Mouse (Mus musculus) hindbrain, postnatal 0 days (tissue): ENCODE measurements at regions not wholly inside any gene's neighbourhood (a gene's known extent, or its start where the extent isn't known, plus 50 kb on each side); places are given as distances from the start of the nearest gene placed in this dataset.

Source experiments
- ATAC-seq: fragments of 200-750 bp; cut with Nextera tagmentation; 2 replicates; pipeline ENCODE4 v1.8.0; 2017; ENCODE audit warnings: mild to moderate bottlenecking, moderate TSS enrichment, moderate library complexity
- DNase-seq: peaks from one replicate; pipeline ENCODE4 v3.0.0-alpha.2; 2015; ENCODE audit warnings: low spot score
- H3K27ac ChIP-seq: fragments of 300-500 bp; sonication (generic); 2 replicates; pipeline ENCODE4 v1.5.1; 2014; ENCODE audit warnings: mild to moderate bottlenecking
- H3K27me3 ChIP-seq: fragments of 300-500 bp; sonication (generic); 2 replicates; pipeline ENCODE4 v1.6.1; 2014; ENCODE audit warnings: low read length, mixed read lengths; ENCODE audit not compliant: insufficient read depth
- H3K36me3 ChIP-seq: fragments of 300-500 bp; sonication (generic); 2 replicates; pipeline ENCODE4 v1.6.1; 2014; ENCODE audit warnings: low read length, mixed read lengths; ENCODE audit not compliant: insufficient read depth
- H3K4me1 ChIP-seq: fragments of 300-500 bp; sonication (generic); 2 replicates; pipeline ENCODE4 v1.6.1; 2014; ENCODE audit warnings: antibody characterized with exemption, low read length, mixed read lengths; ENCODE audit not compliant: insufficient read depth
- H3K4me2 ChIP-seq: fragments of 300-500 bp; sonication (generic); 2 replicates; pipeline ENCODE4 v1.6.1; 2014; ENCODE audit warnings: low read depth, mild to moderate bottlenecking, low read length, moderate library complexity, mixed read lengths
- H3K4me3 ChIP-seq: fragments of 300-500 bp; sonication (generic); 2 replicates; pipeline ENCODE4 v1.5.1; 2014; ENCODE audit warnings: low read length
- H3K9ac ChIP-seq: fragments of 300-500 bp; sonication (generic); replicated peaks from 2 replicates; pipeline ENCODE4 v1.6.1; 2014; ENCODE audit warnings: mild to moderate bottlenecking, low read length, moderate library complexity, mixed read lengths
- H3K9me3 ChIP-seq: fragments of 300-500 bp; sonication (generic); 2 replicates; pipeline ENCODE4 v1.6.1; 2016; ENCODE audit warnings: low read length, mixed read lengths
- CTCF ChIP-seq: IDR thresholded peaks from 2 replicates; pipeline ENCODE4 v1.5.1; 2016; ENCODE audit warnings: antibody characterized with exemption, control low read depth, low read depth
- WGBS: fragments of 180-500 bp; shearing (Covaris S2); extraction: QIAGEN DNeasy Blood & Tissue Kit; methylation state at CpG from one replicate; pipeline ENCODE4 v1.1.7; 2014; 5-methylcytosine and 5-hydroxymethylcytosine counted together

- no peaks in the 10 kb centered on the region for H3K4me1 ChIP-seq
- TF ChIP-seq CTCF: no peak
- H3K4me2 ChIP-seq: no peak overlapping the region
- no peak overlapping the region for H3K9ac ChIP-seq
- no peaks in the 10 kb centered on the region for H3K36me3 ChIP-seq
- WGBS: 45% methylated on average over 1 of the region's 1 CpGs
- DNase-seq (no peak), ATAC-seq (no peak)
- no peaks in the 10 kb centered on the region for H3K9me3 ChIP-seq
- H3K27ac ChIP-seq: no peak overlapping the region
- H3K27me3 ChIP-seq: no peaks in the 10 kb centered on the region
- no peak overlapping the region for H3K4me3 ChIP-seq
Measured at GRCm38 (mm10) chr4:34484273-34484672, 66.5 kb upstream of the Akirin2 start.

- Histone ChIP-seq H3K9me3 (no peaks in the 10 kb centered on the region), H3K4me2 (no peak overlapping the region), H3K36me3 (no peaks in the 10 kb centered on the region), H3K9ac (no peak overlapping the region), H3K4me1 (no peaks in the 10 kb centered on the region), H3K27me3 (no peaks in the 10 kb centered on the region), H3K4me3 (no peak overlapping the region), H3K27ac (no peak overlapping the region)
- no peak for DNase-seq
- no peak for TF ChIP-seq CTCF
- no peak for ATAC-seq
- WGBS: 86% methylated on average over 17 of the region's 17 CpGs
Measured at GRCm38 (mm10) chr4:34485574-34485973, 65.2 kb upstream of the Akirin2 start.

GRCm38 (mm10) chr4:34494961-34495723 lies 55.6 kb upstream of the Akirin2 start:
- H3K4me2 ChIP-seq: no peak overlapping the region
- no peaks in the 10 kb centered on the region for H3K9me3 ChIP-seq
- WGBS: 79% methylated on average over 10 of the region's 10 CpGs
- TF ChIP-seq CTCF: no peak
- DNase-seq (no peak), ATAC-seq (no peak)
- H3K27me3 ChIP-seq: no peaks in the 10 kb centered on the region
- H3K4me3 ChIP-seq: no peak overlapping the region
- no peak overlapping the region for H3K27ac ChIP-seq
- no peaks in the 10 kb centered on the region for H3K36me3 ChIP-seq
- H3K4me1 ChIP-seq: no peaks in the 10 kb centered on the region
- no peak overlapping the region for H3K9ac ChIP-seq

- no peaks in the 10 kb centered on the region for H3K36me3 ChIP-seq
- H3K27ac ChIP-seq: no peak overlapping the region
- H3K4me1 ChIP-seq: no peaks in the 10 kb centered on the region
- no peaks in the 10 kb centered on the region for H3K27me3 ChIP-seq
- H3K4me3 ChIP-seq: no peak overlapping the region
- H3K9me3 ChIP-seq: no peaks in the 10 kb centered on the region
- no peak for ATAC-seq
- no peak overlapping the region for H3K9ac ChIP-seq
- TF ChIP-seq CTCF: no peak
- no peak overlapping the region for H3K4me2 ChIP-seq
- WGBS: 82% methylated on average over 9 of the region's 9 CpGs
- no peak for DNase-seq
Measured at GRCm38 (mm10) chr4:34498325-34498724, 52.4 kb upstream of the Akirin2 start.

GRCm38 (mm10) chr4:34498781-34499180 lies 52.0 kb upstream of the Akirin2 start:
- H3K4me2 ChIP-seq: no peak overlapping the region
- H3K36me3 ChIP-seq: no peaks in the 10 kb centered on the region
- no peak overlapping the region for H3K4me3 ChIP-seq
- no peaks in the 10 kb centered on the region for H3K9me3 ChIP-seq
- no peak overlapping the region for H3K9ac ChIP-seq
- no peak for TF ChIP-seq CTCF
- WGBS: 86% methylated on average over 7 of the region's 7 CpGs
- no peaks in the 10 kb centered on the region for H3K4me1 ChIP-seq
- ATAC-seq (no peak), DNase-seq (no peak)
- no peaks in the 10 kb centered on the region for H3K27me3 ChIP-seq
- H3K27ac ChIP-seq: no peak overlapping the region

GRCm38 (mm10) chr4:34499731-34500130 lies 51.0 kb upstream of the Akirin2 start:
- TF ChIP-seq CTCF: no peak
- no peak overlapping the region for H3K27ac ChIP-seq
- H3K9me3 ChIP-seq: no peaks in the 10 kb centered on the region
- H3K4me2 ChIP-seq: no peak overlapping the region
- ATAC-seq (no peak), DNase-seq (no peak)
- WGBS: 90% methylated on average over 3 of the region's 3 CpGs
- H3K27me3 ChIP-seq: no peaks in the 10 kb centered on the region
- H3K36me3 ChIP-seq: no peaks in the 10 kb centered on the region
- no peak overlapping the region for H3K4me3 ChIP-seq
- no peaks in the 10 kb centered on the region for H3K4me1 ChIP-seq
- no peak overlapping the region for H3K9ac ChIP-seq
